Mouse (Mus musculus) Patski (cell line): ENCODE measurements at regions not wholly inside any gene's neighbourhood (a gene's known extent, or its start where the extent isn't known, plus 50 kb on each side); places are given as distances from the start of the nearest gene placed in this dataset.

Experiments
- ATAC-seq: fragments of 100-300 bp; one replicate; pipeline ENCODE4 v1.8.0; 2021
- CTCF ChIA-PET: fragments of 350-600 bp; sonication (Branson Sonifier 250); formaldehyde crosslinking; loops from one replicate; lab custom pipeline; 2022; ENCODE audit warnings: inconsistent platforms; lab: Charles Lee
- POLR2A ChIA-PET: fragments of 350-600 bp; sonication (Branson Sonifier 250); formaldehyde crosslinking; loops from one replicate; lab custom pipeline; 2022; ENCODE audit warnings: antibody characterized with exemption, inconsistent platforms; lab: Charles Lee
- DNase-seq: peaks from one replicate; pipeline ENCODE4 v3.0.0-alpha.2; 2011; ENCODE audit warnings: low read depth, low spot score
- H3K27me3 ChIP-seq: fragments of 371-371 bp; one replicate; pipeline ENCODE4 v1.5.1; 2021
- CTCF ChIP-seq: fragments of 100-300 bp; IDR thresholded peaks from one replicate; pipeline ENCODE4 v1.5.1; 2021
- in situ Hi-C: fragments of 300-500 bp; cut with MboI; formaldehyde crosslinking; loops from 3 replicates; pipeline ENCODE4 v1.11.1; 2018; ENCODE audit warnings: low pct_unique_long_range_greater_than_20kb, mixed read lengths

DNA sequence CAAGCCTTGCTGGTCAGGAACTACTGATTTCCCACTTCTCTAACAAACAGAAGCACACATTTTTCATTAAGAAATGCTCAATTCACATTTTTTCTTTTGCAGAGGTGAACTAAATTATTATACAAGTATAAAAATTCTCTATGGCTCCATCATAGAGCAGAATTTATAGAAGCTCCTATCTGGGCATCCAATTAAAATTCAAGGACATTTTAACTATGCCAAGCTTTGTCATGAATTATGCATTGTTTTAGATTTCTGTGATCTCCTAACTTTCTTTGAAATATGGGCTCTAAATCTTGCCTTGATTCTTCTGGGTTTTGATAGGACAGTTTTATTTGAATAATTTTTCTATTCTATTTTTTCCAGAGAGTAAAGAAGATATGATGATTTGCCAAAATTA is 163.1 kb upstream of the Pex5l start:
- H3K27me3 ChIP-seq = peaks cover 4% of the 10 kb centered on the region
- DNase-seq (no peak), ATAC-seq (no peak)
- ChIA-PET POLR2A (no interaction called here), CTCF (interaction anchor here (0.7 to 1.1 kb wide), 3 partner anchors 11 to 145 kb away, joined by 3 to 4 read pairs (median 3); no protein-coding TSS in a partner anchor)
- TF ChIP-seq CTCF = no peak
- in situ Hi-C loops = no loop called here

DNA sequence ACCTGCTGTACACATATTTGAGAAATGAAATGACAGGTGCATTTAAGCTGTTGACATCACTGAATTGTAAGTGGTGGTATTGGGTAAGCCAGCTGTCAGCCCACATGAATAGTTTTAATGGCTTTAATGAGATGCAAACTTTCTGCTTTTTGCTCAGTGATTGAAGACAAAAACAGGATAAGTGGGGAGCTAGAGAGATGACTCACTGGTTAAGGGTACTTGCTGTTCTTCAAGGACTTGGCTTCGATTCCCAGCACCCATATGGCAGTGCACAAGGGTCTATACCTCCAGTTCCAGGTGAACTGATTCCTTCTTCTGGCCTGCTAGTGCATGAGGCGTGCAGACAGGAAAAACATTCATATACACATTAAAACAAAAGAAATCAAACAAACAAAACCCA is 162.7 kb upstream of the Pex5l start:
- in situ Hi-C loops = no loop called here

DNA sequence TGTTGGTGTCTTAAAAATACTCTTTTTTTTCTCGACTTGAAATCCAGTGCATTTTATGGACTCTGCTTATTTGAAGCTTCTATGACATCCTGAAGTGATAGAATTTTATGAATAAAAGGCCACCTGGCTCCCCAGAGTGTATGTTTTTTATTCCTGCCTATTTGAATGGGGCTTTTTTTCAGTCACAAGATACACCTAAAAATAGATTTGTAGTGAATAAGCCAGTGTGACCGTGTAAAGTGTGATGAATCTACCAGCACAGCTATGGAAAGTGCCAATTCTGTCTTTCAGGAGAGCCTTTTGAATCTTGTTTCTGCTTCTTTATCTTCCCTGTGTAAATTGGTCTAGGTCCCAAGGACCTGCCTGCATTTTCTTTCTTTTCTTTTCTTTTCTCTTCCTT is 119.8 kb upstream of the Pex5l start:
- in situ Hi-C loops = no loop called here
- DNase-seq = no peak
- TF ChIP-seq CTCF = no peak
- no peaks in the 10 kb centered on the region for H3K27me3 ChIP-seq
- ChIA-PET POLR2A (no interaction called here), CTCF (no interaction called here)
- no peak for ATAC-seq

More for the DNA sequence above, 162.7 kb upstream of the Pex5l start:
- ATAC-seq (no peak), DNase-seq (no peak)
- ChIA-PET CTCF (interaction anchor here (0.9 to 1.1 kb wide), 2 partner anchors 12 to 144 kb away, joined by 3 to 4 read pairs; no protein-coding TSS in a partner anchor), POLR2A (no interaction called here)
- TF ChIP-seq CTCF = no peak
- peaks cover 4% of the 10 kb centered on the region for H3K27me3 ChIP-seq

DNA sequence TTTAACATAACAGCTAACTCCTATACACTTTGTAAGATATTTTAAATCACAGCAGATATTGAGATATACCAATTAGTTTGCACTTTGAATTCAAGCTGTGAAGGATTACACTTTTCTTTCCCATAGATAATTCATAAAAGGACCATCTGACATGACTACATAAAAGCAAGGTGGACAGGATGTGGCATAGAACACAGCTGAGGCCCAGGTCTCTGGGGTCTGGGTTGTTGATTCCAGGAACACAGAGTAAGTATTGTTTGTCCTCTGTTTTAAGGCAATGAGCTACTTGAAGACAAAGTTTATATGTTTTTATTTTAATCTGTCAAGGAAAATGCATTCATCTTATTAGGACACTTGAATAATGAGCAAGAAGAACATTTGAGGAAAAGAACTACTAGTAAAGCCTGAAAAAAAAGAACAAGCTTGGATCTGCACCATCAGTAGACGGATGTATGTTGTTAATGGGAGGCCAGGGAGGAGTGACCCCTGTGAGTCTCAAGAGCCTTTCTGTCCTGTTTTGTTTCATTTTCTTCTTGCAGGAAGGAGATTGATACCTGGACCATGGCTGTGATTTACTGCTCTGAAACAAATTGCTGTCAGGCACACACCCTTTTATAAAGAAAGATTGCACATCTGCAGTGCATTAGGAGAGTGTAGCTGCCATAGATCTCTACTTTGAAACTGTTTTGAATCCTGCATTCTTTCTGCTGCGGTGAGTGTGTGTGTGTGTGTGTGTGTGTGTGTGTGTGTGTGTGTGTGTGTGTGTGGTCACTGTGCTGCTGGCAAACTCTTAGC is 76.4 kb upstream of the Pex5l start:
- in situ Hi-C loops = no loop called here
- DNase-seq (no peak), ATAC-seq (no peak)
- TF ChIP-seq CTCF = no peak
- H3K27me3 ChIP-seq = no peaks in the 10 kb centered on the region
- ChIA-PET CTCF (no interaction called here), POLR2A (no interaction called here)

DNA sequence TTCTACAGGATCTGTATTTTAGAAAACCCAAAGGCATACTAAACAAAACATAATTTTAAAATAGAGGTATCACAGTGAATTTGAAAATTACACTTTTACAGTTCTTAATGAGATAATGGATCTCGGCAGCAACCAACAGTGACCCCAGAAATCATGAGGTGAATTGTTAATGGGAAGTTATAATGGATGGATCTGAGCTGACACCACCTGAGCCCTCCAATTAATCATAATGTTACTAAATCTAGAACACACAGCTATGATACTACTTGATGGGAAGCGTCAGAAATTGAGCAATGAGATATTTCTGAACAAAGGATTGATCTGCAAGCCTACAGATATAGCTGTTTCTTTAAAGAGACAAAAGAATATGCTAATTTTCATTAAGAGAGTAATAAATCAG is 75.2 kb upstream of the Pex5l start:
- no peak for ATAC-seq
- CTCF ChIA-PET = no interaction called here
- POLR2A ChIA-PET = no interaction called here

DNA sequence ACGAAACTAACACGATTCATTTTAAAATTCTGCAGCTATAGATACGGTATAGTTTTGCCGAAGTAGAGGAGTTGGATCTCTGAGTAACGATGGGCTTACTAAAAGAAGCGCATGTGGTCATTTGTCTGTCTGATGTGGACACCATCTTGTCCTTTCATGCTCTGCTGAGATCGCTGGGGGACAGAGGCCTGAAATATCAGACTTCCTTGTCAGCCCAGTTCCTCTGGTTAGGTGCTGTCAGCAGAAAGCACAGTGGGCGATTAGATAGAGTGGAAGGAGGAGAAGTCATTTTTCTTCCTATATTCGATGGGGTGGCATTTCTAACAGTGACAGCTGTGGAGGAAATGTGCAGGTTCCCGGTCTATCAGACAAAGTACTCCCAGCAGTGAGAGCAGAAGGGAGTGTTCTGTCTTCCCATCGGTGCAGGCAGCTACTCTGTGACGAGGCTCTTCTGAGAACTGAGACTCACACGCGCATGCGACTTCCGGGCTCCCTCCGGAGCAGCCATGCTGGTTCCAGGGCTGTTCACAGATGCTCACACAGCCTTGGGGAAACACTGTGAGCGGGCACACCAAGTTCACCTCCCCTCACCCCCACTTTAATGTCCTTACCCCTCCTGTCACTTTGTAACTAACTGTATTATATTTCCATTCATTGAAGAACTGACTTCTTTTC is 74.5 kb upstream of the Pex5l start:
- CTCF ChIA-PET = no interaction called here
- in situ Hi-C loops = no loop called here
- no peak for TF ChIP-seq CTCF
- no peak for DNase-seq
- ATAC-seq = no peak
- H3K27me3 ChIP-seq = no peaks in the 10 kb centered on the region
- POLR2A ChIA-PET = no interaction called here

More for the DNA sequence above, 75.2 kb upstream of the Pex5l start:
- no peak for DNase-seq
- in situ Hi-C loops = no loop called here
- TF ChIP-seq CTCF = no peak
- no peaks in the 10 kb centered on the region for H3K27me3 ChIP-seq

DNA sequence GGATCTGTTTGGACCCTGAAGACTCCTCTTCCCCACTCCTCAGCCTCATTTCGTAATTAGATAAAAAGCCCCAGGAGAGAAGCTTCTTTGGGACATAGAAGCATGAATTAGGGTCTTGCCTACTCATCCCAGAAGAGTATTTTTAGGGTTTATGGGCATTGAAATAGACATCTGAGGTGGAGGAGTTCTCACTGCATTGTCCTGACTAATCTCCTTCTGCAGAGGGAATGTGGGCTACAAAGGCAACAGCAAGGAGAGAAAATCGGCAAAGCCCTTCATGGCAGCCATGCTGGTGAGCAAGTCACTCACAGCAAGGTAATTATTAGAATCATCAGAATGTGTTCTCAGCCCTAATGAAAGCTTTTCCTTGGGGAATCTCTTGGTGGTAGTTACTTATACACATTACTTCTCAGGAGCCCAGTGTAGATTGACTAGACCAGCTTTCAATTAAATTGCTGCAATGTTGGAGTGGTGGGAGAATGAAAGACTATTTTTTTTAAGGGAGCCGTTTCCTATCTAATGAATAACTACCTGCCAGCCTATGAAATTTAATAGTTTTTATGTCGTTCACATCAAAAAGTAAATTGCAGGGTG is 68.3 kb upstream of the Pex5l start:
- ATAC-seq = no peak
- no peak for DNase-seq
- in situ Hi-C loops = no loop called here
- peaks cover 6% of the 10 kb centered on the region for H3K27me3 ChIP-seq
- POLR2A ChIA-PET = no interaction called here
- no peak for TF ChIP-seq CTCF
- CTCF ChIA-PET = no interaction called here
